Mouse (Mus musculus): Measurements from ENCODE around the gene Tspear. TPM values are rescaled to one million over a fixed set of nuclear protein-coding genes. Genes with fewer than 3 reads are reported as not detected.

Tspear gene
- polyA plus RNA-seq, 1 experiment from 2014 or later: 0.12 TPM

DNA sequence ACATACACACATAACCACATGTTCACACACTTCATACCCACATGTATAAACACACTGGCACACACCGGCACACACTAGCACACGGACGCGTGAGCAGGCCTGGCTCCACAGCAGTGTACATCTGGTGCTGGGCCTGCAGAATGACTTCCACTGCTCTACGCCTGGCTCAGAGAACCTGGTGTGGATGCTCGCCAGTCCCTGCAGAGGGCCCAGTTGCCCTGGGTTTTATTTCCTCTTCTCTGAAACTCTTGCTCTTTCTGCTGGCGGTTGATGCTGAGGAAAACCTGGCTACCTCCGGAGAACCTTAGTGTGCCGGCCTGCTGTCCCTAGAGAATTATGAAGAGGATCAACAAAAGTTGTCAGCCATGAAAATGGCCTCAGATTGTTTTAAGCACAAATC, 34.3 kb upstream of the Tspear start:
- no peaks in the 10 kb centered on the region for H3K9me3 ChIP-seq (ENCODE audit: low read length)
- 83% methylated on average over 9 of the region's 9 CpGs for WGBS
- no peaks in the 10 kb centered on the region for H3K36me3 ChIP-seq (ENCODE audit: insufficient read depth, low read length)
- no peak overlapping the region for H3K9ac ChIP-seq (replicated peaks; ENCODE audit: low read depth)
- ATAC-seq (no peak), DNase-seq (ENCODE audit: low spot score) (no peak)
- no peaks in the 10 kb centered on the region for H3K27me3 ChIP-seq (replicated peaks; ENCODE audit: insufficient read depth, low read length)
- H3K27ac ChIP-seq (ENCODE audit: low read length): no peak overlapping the region
- no peak overlapping the region for H3K4me3 ChIP-seq (ENCODE audit: low read depth, low read length)
- TF ChIP-seq CTCF (IDR thresholded peaks at IDR 0.05): no peak
- no peak for TF ChIP-seq EP300 (IDR thresholded peaks at IDR 0.05)
- no peak overlapping the region for H3K4me2 ChIP-seq (replicated peaks; ENCODE audit: low read depth, low read length)
- H3K4me1 ChIP-seq (ENCODE audit: insufficient read depth, low read depth, low read length): no peaks in the 10 kb centered on the region

DNA sequence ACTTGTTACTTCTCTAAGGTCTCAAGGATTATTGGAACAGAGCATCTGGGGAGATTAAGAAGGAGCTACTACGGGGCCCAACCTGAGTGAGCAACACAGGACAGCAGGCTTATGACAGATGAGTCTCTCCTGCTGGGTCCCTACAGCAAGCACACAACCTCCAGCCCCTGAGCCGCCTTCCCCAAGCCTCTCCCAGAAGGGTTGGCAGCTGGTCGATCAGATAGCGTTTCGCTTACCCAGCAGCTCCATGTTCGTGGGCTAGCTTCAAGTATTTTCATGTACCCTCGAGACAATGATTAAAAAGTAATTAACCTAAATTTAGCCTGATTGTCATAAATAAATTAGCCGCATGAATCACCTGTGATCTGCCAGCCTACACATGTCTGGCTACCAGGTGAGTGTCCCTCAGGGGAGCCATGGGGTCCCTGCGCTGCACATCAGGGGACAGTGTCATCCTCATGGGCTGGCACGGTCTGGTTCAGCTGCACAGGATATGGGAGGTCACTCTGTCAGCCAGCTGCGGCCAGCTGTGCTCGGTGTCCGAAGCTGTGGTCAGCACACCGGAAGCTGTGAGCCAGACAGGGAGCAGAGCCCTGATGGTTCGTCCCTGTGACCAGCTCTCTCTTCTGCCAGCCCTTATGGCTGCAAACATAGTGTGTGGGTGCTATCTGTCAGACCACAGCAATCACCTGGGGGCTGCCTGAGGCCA, 27.9 kb upstream of the Tspear start:
- peak overlapping the region; percentile 66 for H3K27ac ChIP-seq (ENCODE audit: low read length)
- no peak overlapping the region for H3K4me2 ChIP-seq (replicated peaks; ENCODE audit: low read depth, low read length)
- no peaks in the 10 kb centered on the region for H3K36me3 ChIP-seq (ENCODE audit: insufficient read depth, low read length)
- H3K27me3 ChIP-seq (replicated peaks; ENCODE audit: insufficient read depth, low read length): no peaks in the 10 kb centered on the region
- WGBS: 41% methylated on average over 15 of the region's 15 CpGs
- H3K4me3 ChIP-seq (ENCODE audit: low read depth, low read length): no peak overlapping the region
- H3K9me3 ChIP-seq (ENCODE audit: low read length): no peaks in the 10 kb centered on the region
- DNase-seq (ENCODE audit: low spot score) (peak; percentile 79), ATAC-seq (peak; percentile 95)
- H3K9ac ChIP-seq (replicated peaks; ENCODE audit: low read depth): no peak overlapping the region
- TF ChIP-seq EP300 (IDR thresholded peaks at IDR 0.05) (no peak), CTCF (IDR thresholded peaks at IDR 0.05) (no peak)
- 0 out of 2 replicates have a peak, but pooled peaks cover 2% of the 10 kb centered on the region for H3K4me1 ChIP-seq (ENCODE audit: insufficient read depth, low read depth, low read length)

DNA sequence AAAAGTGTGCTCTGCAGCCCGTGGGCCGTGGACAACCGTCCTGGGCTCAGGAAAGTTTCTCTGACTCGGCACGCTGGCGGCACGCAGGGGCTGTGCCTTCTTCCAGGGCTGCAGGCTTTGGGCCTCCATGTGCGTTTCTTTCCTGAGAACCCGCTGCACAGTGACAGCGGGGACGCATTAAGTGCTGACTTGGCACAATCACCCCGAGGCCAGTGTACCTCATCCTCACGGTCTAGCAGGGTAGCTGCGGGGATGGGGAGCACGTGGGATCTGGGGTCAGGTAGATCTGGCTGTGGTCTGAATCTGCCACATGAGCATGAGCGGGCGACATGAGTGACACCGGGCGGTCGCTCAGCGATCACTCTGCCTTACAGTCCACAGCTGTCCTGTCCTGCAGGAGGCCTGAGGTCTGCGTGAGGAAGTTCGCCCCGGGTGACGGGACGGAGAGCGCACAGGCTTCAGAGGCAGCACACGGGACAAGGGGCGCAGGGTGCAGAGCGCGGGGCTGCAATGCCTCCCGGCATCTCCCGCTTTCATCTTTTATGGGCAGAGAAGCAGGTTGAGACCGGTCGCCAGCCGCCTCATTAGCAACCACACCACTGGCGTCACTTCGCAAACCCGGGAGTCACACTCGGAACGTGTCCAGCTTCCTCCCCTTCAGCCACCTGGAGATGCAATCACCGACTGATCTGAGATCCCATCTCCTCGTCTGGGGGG, 22.3 kb upstream of the Tspear start:
- Histone ChIP-seq H3K36me3 (ENCODE audit: insufficient read depth, low read length) (no peaks in the 10 kb centered on the region), H3K4me1 (ENCODE audit: insufficient read depth, low read depth, low read length) (no peaks in the 10 kb centered on the region), H3K4me2 (replicated peaks; ENCODE audit: low read depth, low read length) (no peak overlapping the region), H3K27ac (ENCODE audit: low read length) (no peak overlapping the region), H3K9me3 (ENCODE audit: low read length) (no peaks in the 10 kb centered on the region), H3K4me3 (ENCODE audit: low read depth, low read length) (no peak overlapping the region), H3K27me3 (replicated peaks; ENCODE audit: insufficient read depth, low read length) (no peaks in the 10 kb centered on the region), H3K9ac (replicated peaks; ENCODE audit: low read depth) (no peak overlapping the region)
- no peak for ATAC-seq
- 40% methylated on average over 43 of the region's 43 CpGs for WGBS
- DNase-seq (ENCODE audit: low spot score): no peak
- TF ChIP-seq CTCF (IDR thresholded peaks at IDR 0.05): no peak
- TF ChIP-seq EP300 (IDR thresholded peaks at IDR 0.05): no peak

DNA sequence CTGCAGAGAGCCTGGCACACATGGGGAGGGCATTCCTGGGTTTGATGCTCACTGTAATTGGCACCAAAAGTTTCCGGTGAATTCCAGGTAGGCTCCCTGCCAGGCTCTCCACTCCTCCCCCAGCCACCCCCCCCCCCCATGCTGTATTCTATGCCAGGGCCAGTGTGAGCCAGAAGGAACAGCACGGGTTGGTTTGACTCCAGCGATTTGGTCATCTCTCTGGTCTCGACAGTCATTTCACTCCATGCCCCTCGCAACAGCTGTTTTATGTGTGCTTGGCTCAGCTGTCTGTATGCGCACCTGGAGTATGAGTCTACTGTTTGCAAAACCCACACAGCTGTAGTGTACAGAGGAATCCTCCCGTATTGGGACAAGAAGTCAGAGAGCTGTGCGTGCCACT, 20.0 kb upstream of the Tspear start:
- TF ChIP-seq EP300 (IDR thresholded peaks at IDR 0.05) (no peak), CTCF (IDR thresholded peaks at IDR 0.05) (no peak)
- Histone ChIP-seq H3K9ac (replicated peaks; ENCODE audit: low read depth) (no peak overlapping the region), H3K9me3 (ENCODE audit: low read length) (no peaks in the 10 kb centered on the region), H3K4me1 (ENCODE audit: insufficient read depth, low read depth, low read length) (no peaks in the 10 kb centered on the region), H3K4me2 (replicated peaks; ENCODE audit: low read depth, low read length) (no peak overlapping the region), H3K36me3 (ENCODE audit: insufficient read depth, low read length) (no peaks in the 10 kb centered on the region), H3K4me3 (ENCODE audit: low read depth, low read length) (no peak overlapping the region), H3K27me3 (replicated peaks; ENCODE audit: insufficient read depth, low read length) (no peaks in the 10 kb centered on the region), H3K27ac (ENCODE audit: low read length) (no peak overlapping the region)
- 0 out of 2 replicates have a peak, but pooled peaks have one; percentile 14 for ATAC-seq
- no peak for DNase-seq (ENCODE audit: low spot score)
- WGBS: 66% methylated on average over 8 of the region's 8 CpGs

DNA sequence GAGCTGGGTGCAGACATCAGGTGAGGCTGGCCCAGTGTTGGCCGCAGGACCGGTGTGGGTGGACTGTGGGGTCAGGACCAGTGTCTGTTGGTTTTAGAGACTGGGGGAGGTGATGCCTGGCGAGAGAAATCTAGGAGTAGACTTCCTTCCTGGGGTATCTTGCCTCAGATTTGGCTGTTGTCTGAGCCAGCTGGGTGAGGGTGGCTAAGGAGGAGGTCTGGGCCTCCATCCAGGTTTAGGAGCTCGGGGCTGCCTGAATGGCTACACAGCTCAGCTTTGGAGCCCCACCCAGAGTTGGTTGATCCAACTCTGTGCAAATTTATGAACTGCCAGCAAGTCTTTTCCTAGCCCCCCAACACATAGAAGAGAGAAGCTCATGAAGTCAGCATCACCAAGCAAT, 19.0 kb upstream of the Tspear start:
- no peak for ATAC-seq
- WGBS: 67% methylated on average over 4 of the region's 4 CpGs
- H3K4me1 ChIP-seq (ENCODE audit: insufficient read depth, low read depth, low read length): no peaks in the 10 kb centered on the region
- H3K27me3 ChIP-seq (replicated peaks; ENCODE audit: insufficient read depth, low read length): no peaks in the 10 kb centered on the region
- H3K9ac ChIP-seq (replicated peaks; ENCODE audit: low read depth): no peak overlapping the region
- TF ChIP-seq EP300 (IDR thresholded peaks at IDR 0.05): no peak
- TF ChIP-seq CTCF (IDR thresholded peaks at IDR 0.05): no peak
- H3K9me3 ChIP-seq (ENCODE audit: low read length): no peaks in the 10 kb centered on the region
- H3K27ac ChIP-seq (ENCODE audit: low read length): no peak overlapping the region
- no peak for DNase-seq (ENCODE audit: low spot score)
- no peak overlapping the region for H3K4me3 ChIP-seq (ENCODE audit: low read depth, low read length)
- H3K4me2 ChIP-seq (replicated peaks; ENCODE audit: low read depth, low read length): no peak overlapping the region
- H3K36me3 ChIP-seq (ENCODE audit: insufficient read depth, low read length): no peaks in the 10 kb centered on the region

DNA sequence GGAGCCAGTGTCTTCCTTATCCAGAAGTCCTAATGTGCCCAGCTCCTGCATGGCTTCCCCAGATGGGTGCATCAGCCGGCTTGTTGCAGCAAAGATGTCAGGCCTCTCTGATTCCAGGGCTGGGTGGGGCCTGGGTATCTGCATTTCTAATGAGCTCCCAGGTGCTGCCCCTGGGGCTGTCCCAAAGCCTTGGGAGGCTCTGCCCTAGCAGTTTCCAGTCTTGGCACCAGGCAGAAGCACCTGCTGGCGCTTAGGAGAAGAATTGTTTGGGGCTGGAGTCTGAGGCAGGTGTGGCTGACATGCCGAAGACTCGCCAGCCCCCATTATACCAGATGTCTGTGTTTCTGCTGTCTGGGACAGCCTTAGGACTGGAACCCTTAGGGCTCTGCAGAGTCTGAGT, 15.7 kb upstream of the Tspear start:
- no peak for TF ChIP-seq EP300 (IDR thresholded peaks at IDR 0.05)
- no peak for TF ChIP-seq CTCF (IDR thresholded peaks at IDR 0.05)
- no peaks in the 10 kb centered on the region for H3K27me3 ChIP-seq (replicated peaks; ENCODE audit: insufficient read depth, low read length)
- H3K4me2 ChIP-seq (replicated peaks; ENCODE audit: low read depth, low read length): no peak overlapping the region
- H3K4me3 ChIP-seq (ENCODE audit: low read depth, low read length): no peak overlapping the region
- H3K36me3 ChIP-seq (ENCODE audit: insufficient read depth, low read length): no peaks in the 10 kb centered on the region
- no peak overlapping the region for H3K9ac ChIP-seq (replicated peaks; ENCODE audit: low read depth)
- H3K27ac ChIP-seq (ENCODE audit: low read length): no peak overlapping the region
- DNase-seq (ENCODE audit: low spot score) (no peak), ATAC-seq (no peak)
- no peaks in the 10 kb centered on the region for H3K9me3 ChIP-seq (ENCODE audit: low read length)
- no peaks in the 10 kb centered on the region for H3K4me1 ChIP-seq (ENCODE audit: insufficient read depth, low read depth, low read length)
- 70% methylated on average over 4 of the region's 4 CpGs for WGBS
